Mouse (Mus musculus): Measurements from ENCODE around the gene Rpl37a.

Rpl37a gene

GRCm38 (mm10) chr1:72710753-72711653 is at the start of gene Rpl37a:
Gene Rpl37a (plus strand): TSS chr1:72711290.
- peak; percentile 92 for DNase-seq (ENCODE audit: low spot score)

DNA sequence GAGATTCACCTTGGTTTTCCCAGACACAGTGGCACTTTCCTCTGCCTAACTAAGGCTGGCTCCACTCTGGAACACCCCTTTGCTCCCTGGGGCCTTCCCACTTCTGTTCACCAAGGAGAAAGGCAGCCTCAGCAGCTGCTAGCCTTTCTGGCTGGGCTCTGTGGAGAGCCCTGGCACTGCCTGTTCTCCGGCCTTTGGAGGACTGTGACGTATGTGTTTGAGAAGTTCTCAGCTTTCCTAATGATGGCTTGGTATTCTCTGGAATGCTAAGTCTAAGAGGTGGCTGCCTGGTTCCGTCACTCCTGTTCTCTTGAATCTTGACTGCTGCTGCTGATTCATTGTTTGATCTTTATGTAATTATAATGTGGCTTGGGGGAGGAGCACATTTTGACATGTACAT is 38.0 kb upstream of the Rpl37a start:
- DNase-seq (ENCODE audit: low spot score): no peak

DNA sequence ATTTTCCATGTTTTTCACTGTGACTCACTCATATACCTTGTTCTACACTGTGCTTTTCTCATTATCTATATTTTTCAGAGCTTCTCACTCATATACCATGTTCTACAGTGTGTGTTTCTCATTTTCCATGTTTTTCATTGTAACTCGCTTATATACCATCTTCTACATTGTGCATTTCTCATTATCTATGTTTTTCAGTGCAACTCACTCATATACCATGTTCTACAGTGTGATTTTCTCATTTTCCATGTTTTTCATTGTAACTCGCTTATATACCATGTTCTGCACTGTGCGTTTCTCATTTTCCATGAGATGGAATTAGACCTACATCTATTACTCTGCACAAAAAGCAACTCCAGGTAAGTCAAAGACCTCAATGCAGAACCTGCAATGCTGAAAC is 14.8 kb upstream of the Rpl37a start:
- no peak for DNase-seq (ENCODE audit: low spot score)

DNA sequence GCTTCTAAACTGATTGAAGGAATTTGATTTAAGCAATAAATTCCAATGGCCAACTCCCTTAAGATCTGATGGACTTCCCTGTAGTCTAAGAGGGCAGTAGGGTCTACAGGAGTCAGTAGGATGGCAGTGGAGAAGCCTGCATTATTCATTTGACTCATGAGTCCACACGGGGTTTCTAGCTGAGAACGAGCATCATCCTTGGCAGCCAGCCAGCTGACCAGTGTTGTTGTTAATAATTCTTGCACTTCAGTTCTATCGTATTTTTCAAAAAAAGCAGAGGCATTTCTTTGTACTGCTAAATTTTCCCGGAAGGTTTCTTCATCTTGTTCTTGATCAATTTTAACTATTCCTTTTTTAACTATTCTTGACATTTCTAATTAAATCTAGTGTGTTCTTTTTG is 12.4 kb upstream of the Rpl37a start:
- DNase-seq (ENCODE audit: low spot score): no peak

DNA sequence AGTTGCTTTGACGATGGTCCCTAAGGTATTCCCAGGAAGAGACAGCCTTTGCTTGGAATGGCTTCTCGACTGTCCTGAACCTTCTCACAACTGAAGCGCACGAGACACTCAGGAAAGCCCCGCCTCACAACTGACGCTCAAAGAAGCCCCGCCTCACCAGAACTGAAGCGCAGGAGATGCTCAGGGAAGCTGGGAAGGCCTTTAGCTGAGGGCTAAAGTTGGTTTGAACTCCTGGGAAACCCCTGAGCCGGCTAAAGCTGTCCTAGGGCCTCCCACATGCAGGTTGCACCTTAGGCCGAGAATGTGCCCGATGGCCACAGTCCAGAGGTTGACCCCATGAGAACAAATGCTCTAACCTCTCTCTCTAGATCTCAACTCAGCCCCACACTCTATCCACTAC is 10.6 kb upstream of the Rpl37a start, which contains the start of gene Ankar:
TSS of gene Ankar (minus strand) at position 101 of the 400 bp plus-strand sequence.
- no peak for DNase-seq (ENCODE audit: low spot score)

DNA sequence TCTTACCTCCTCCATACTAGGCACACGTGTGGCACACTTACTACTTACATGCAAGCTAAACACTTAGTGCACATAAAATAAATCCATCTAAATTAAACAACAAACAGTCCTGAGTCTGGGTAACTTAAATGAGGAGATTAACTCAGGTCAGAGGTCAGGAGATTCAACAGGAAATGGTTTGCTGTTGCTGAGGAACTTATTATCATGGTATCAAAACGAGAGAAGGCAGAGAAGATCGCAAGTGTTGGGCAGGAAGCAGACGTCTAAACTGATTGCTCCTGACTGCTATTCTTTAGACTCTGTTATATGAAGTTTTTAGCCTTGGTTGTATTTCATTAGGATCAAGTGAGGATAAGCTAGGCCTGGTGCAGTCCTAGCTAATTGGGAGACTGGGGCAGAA is 3.6 kb upstream of the Rpl37a start:
- no peak for DNase-seq (ENCODE audit: low spot score)

DNA sequence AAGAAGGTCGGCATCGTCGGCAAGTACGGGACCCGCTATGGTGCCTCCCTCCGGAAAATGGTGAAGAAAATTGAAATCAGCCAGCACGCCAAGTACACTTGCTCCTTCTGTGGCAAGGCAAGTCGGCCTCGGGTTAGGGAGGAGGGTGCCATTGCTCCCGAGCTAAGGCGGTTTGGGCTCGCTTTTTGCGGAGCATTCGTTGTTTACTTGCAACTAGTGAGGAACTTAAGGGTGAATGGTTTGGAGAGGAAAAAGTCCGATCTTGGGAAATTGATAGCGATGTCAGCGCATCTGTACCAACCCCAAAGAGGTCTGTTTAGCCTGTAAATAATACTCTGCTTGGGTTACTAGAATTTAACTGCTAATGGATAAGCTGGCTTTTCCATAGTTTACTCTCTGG is 594 bp downstream of the Rpl37a start:
- DNase-seq (ENCODE audit: low spot score): no peak

DNA sequence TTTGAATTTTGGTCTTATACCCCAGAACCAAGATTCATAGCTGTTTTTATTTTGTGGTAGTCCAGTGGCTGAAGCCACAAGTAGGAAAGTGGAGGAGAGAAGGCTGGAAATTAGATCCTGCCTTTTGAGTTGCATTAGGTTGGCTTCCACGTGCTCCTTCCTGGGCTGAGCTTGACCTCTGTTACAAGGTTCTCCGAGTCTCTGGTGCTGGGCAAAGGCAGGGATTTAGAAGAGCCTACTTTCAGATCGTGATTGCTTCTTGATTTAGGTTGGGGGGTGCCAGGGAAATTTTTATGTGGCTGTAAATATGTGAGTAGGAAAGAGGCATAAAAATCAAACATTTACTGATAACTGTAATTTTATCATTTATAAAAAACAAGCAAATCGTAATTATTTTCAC is 3.5 kb downstream of the Rpl37a start:
- DNase-seq (ENCODE audit: low spot score): no peak

DNA sequence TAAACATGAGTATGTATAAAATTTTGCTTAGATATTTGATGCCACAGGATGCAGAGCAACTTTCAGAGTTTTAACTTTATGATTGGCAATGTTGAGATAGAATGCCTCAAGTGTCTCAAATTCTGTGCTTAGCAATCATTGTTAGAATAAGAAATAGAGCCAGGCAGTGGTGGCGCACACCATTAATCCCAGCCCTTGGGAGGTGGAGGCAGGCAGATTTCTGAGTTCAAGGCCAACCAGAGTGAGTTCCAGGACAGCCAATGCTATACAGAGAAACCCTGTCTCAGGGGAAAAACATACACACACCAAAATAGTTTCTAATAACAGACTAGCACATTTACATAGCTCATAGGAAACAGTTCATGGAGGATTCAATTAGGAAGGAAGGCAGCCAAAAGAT is 4.0 kb downstream of the Rpl37a start:
- DNase-seq (ENCODE audit: low spot score): no peak

- no peak for DNase-seq (ENCODE audit: low spot score)
Measured at GRCm38 (mm10) chr1:72715593-72716361, 4.7 kb downstream of the Rpl37a start.

- no peak for DNase-seq (ENCODE audit: low spot score)
Measured at GRCm38 (mm10) chr1:72716421-72716820, 5.3 kb downstream of the Rpl37a start.

DNA sequence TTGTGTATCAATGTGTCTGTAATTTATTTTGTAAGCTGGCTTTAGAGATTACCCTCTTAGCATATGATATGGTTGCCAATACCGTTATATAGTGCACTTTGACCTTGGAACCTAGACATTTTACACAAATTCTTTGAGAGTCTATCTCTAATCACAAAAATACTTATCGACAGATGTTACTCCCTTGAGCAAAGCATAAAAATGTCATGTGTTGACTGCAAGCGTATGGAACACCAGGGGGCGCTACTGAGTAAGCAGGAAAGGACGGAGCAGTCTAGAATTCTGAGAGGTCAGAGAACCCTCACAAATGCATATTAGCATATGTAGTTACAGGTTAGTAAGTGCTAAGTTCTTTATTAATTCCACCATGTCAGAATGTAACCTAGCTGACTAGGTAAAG is 5.8 kb downstream of the Rpl37a start:
- DNase-seq (ENCODE audit: low spot score): peak; percentile 81

GRCm38 (mm10) chr1:72717540-72717939 is 6.5 kb downstream of the Rpl37a start:
- DNase-seq (ENCODE audit: low spot score): no peak

DNA sequence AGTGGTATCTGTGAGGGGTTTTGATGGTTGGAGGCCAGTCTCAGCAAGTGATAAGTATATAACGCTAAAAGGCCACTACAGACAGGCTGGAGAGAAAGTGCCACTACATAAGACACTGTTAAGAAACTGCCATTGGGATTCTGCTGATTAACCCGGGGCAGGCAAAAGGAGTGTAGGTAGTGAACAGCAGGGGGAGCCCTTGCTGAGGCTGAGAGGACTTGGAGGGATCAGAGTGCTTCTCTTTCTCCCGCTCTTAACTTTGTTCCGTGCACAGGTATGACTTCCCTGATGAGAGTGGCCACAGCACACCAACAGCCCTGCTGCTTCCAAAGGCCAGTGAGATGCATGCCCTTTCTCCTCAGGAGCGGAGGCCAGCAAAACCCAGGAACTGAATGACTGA is 7.8 kb downstream of the Rpl37a start:
- DNase-seq (ENCODE audit: low spot score): peak; percentile 76

DNA sequence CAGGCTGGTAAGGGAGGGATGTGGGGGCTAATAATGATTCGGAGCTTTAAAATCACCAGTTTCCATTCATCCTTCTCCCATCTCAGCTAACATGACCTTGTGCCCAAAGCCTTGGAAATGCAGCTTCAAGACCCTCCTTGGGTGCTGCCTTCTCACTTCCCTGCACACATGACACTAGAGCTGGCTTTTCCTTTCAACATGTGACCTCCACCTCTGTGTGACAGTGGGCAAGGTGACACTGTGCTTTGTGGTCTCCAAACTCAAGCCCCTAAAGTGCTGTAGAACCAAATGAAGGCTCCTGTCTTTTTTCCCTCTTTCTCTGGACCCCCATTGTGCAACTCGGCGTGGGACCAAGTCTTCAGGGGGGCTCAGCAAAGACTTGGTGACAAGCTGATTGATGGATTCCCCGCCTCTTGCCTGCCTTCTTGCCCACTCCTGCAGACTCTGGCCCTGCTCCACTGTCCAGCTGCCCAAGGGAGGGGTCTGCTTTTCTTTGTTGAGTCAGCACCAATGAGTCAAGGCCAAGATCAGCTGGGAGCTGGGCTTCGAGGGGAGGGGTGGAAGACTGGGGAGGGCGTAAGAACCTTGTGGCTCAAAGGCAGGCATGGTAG is 9.1 kb downstream of the Rpl37a start:
- DNase-seq (ENCODE audit: low spot score): no peak

GRCm38 (mm10) chr1:72722646-72723045 is 11.6 kb downstream of the Rpl37a start:
- no peak for DNase-seq (ENCODE audit: low spot score)

GRCm38 (mm10) chr1:72724354-72724753 is 13.3 kb downstream of the Rpl37a start:
- no peak for DNase-seq (ENCODE audit: low spot score)

DNA sequence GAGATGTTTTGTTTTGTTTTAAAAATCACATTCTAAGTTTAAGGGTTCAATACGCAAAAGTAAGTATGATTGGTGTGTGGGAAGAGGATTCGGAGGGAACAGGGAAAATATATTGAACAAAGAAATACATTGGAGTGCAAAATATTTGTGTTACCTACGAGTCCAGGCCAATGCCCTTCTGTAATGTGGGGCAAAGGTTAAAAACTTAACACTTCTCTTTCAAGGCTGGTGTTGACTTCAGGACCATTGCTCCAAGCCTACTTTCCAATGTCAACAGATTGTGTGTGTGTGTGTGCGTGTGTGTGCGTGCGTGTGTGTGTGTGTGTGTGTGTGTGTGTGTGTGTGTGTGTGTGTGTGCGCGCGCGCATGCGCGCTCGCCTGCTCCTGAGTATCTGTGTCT is 14.9 kb downstream of the Rpl37a start:
- no peak for DNase-seq (ENCODE audit: low spot score)

- no peak for DNase-seq (ENCODE audit: low spot score)
Measured at GRCm38 (mm10) chr1:72728781-72729180, 17.7 kb downstream of the Rpl37a start.

DNA sequence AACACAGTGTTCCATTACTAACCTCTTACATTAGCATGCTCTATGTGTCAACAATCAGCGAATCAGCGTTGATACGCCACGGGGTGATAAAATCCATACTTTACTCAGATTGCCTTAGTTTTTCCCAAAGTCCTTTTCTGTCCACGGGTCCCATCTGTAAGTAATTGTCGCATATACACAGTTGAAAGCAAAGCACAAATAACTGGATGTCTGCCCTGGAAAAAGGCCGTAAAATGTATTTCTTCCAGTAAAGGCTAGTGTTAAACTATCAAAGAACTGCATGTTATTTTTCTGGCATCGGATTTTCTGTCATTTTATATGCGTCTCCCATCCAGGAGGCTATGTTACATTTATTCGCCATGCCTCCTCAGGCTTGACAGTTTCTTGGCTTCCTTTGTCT is 19.0 kb downstream of the Rpl37a start:
- DNase-seq (ENCODE audit: low spot score): no peak

GRCm38 (mm10) chr1:72733191-72733691 is 22.2 kb downstream of the Rpl37a start:
- DNase-seq (ENCODE audit: low spot score): no peak

GRCm38 (mm10) chr1:72736397-72737125 is 25.5 kb downstream of the Rpl37a start:
- no peak for DNase-seq (ENCODE audit: low spot score)
